Mouse (Mus musculus): Measurements from ENCODE around the gene BC030499. TPM values are rescaled to one million over a fixed set of nuclear protein-coding genes. Genes with fewer than 3 reads are reported as not detected.

BC030499 gene
- polyA plus RNA-seq, 1 experiment: 0.75 TPM

- peaks cover 21% of the 10 kb centered on the region for H3K36me3 ChIP-seq (ENCODE audit: control insufficient read depth, insufficient read depth, low read length, poor library complexity, severe bottlenecking)
- H3K4me1 ChIP-seq (ENCODE audit: control insufficient read depth, insufficient read depth, low read length): no peaks in the 10 kb centered on the region
- H3K27ac ChIP-seq (ENCODE audit: insufficient read depth, low read length): no peak overlapping the region
- H3K9me3 ChIP-seq (replicated peaks; ENCODE audit: control insufficient read depth, insufficient read depth, low read length, poor library complexity, severe bottlenecking): no peaks in the 10 kb centered on the region
- no peak overlapping the region for H3K9ac ChIP-seq (ENCODE audit: low read depth, poor library complexity, severe bottlenecking)
- no peak overlapping the region for H3K4me3 ChIP-seq (ENCODE audit: low read depth, low read length)
- H3K27me3 ChIP-seq (ENCODE audit: control insufficient read depth, insufficient read depth, low read length, poor library complexity, severe bottlenecking): no peaks in the 10 kb centered on the region; the same call in 1 of the 2 replicates
- no peak for TF ChIP-seq CTCF (IDR thresholded peaks at IDR 0.05; ENCODE audit: low read depth, low read length)
- TF ChIP-seq POLR2A (IDR thresholded peaks at IDR 0.05; ENCODE audit: insufficient read depth, low read length): no peak
- no peak for TF ChIP-seq EP300 (IDR thresholded peaks at IDR 0.05; ENCODE audit: insufficient read depth, low read depth, low read length)
These were observed 34.0 kb upstream of the BC030499 start for GRCm38 (mm10) chr11:78256618-78257017.

- Histone ChIP-seq H3K27ac (ENCODE audit: insufficient read depth, low read length) (no peak overlapping the region), H3K36me3 (ENCODE audit: control insufficient read depth, insufficient read depth, low read length, poor library complexity, severe bottlenecking) (peaks cover 24% of the 10 kb centered on the region), H3K4me3 (ENCODE audit: low read depth, low read length) (no peak overlapping the region), H3K4me1 (ENCODE audit: control insufficient read depth, insufficient read depth, low read length) (no peaks in the 10 kb centered on the region), H3K9me3 (replicated peaks; ENCODE audit: control insufficient read depth, insufficient read depth, low read length, poor library complexity, severe bottlenecking) (no peaks in the 10 kb centered on the region), H3K27me3 (ENCODE audit: control insufficient read depth, insufficient read depth, low read length, poor library complexity, severe bottlenecking) (no peaks in the 10 kb centered on the region; the same call in 1 of the 2 replicates), H3K9ac (ENCODE audit: low read depth, poor library complexity, severe bottlenecking) (no peak overlapping the region)
- no peak for TF ChIP-seq CTCF (IDR thresholded peaks at IDR 0.05; ENCODE audit: low read depth, low read length)
- TF ChIP-seq EP300 (IDR thresholded peaks at IDR 0.05; ENCODE audit: insufficient read depth, low read depth, low read length): no peak
- no peak for TF ChIP-seq POLR2A (IDR thresholded peaks at IDR 0.05; ENCODE audit: insufficient read depth, low read length)
These were observed 30.0 kb upstream of the BC030499 start for GRCm38 (mm10) chr11:78260489-78261258.

- Histone ChIP-seq H3K4me3 (ENCODE audit: low read depth, low read length) (peak within 1 kb of the TSS; percentile 82), H3K27me3 (ENCODE audit: control insufficient read depth, insufficient read depth, low read length, poor library complexity, severe bottlenecking) (no peaks in the 10 kb centered on the region; the same call in 1 of the 2 replicates), H3K9ac (ENCODE audit: low read depth, poor library complexity, severe bottlenecking) (peak within 1 kb of the TSS; percentile 88), H3K9me3 (replicated peaks; ENCODE audit: control insufficient read depth, insufficient read depth, low read length, poor library complexity, severe bottlenecking) (no peaks in the 10 kb centered on the region), H3K36me3 (ENCODE audit: control insufficient read depth, insufficient read depth, low read length, poor library complexity, severe bottlenecking) (peaks cover 32% of the 10 kb centered on the region), H3K4me1 (ENCODE audit: control insufficient read depth, insufficient read depth, low read length) (no peaks in the 10 kb centered on the region), H3K27ac (ENCODE audit: insufficient read depth, low read length) (peak within 1 kb of the TSS; percentile 55; the same call in 1 of the 2 replicates)
- TF ChIP-seq POLR2A (IDR thresholded peaks at IDR 0.05; ENCODE audit: insufficient read depth, low read length) (peak; percentile 11), EP300 (IDR thresholded peaks at IDR 0.05; ENCODE audit: insufficient read depth, low read depth, low read length) (0 out of 2 replicates have a peak, but pooled peaks have one; percentile 5), CTCF (IDR thresholded peaks at IDR 0.05; ENCODE audit: low read depth, low read length) (no peak)
These were observed 29.0 kb upstream of the BC030499 start, which contains the start of gene 2610507B11Rik for GRCm38 (mm10) chr11:78261380-78262352. Gene 2610507B11Rik (plus strand): TSS chr11:78261752.

GRCm38 (mm10) chr11:78262550-78262949 lies 28.1 kb upstream of the BC030499 start:
- peaks cover 40% of the 10 kb centered on the region for H3K36me3 ChIP-seq (ENCODE audit: control insufficient read depth, insufficient read depth, low read length, poor library complexity, severe bottlenecking)
- H3K4me3 ChIP-seq (ENCODE audit: low read depth, low read length): peak overlapping the region; percentile 20; the same call in 1 of the 2 replicates
- H3K4me1 ChIP-seq (ENCODE audit: control insufficient read depth, insufficient read depth, low read length): no peaks in the 10 kb centered on the region
- no peak overlapping the region for H3K27ac ChIP-seq (ENCODE audit: insufficient read depth, low read length)
- TF ChIP-seq CTCF (IDR thresholded peaks at IDR 0.05; ENCODE audit: low read depth, low read length): peak; percentile 67
- no peak for TF ChIP-seq EP300 (IDR thresholded peaks at IDR 0.05; ENCODE audit: insufficient read depth, low read depth, low read length)
- H3K9me3 ChIP-seq (replicated peaks; ENCODE audit: control insufficient read depth, insufficient read depth, low read length, poor library complexity, severe bottlenecking): no peaks in the 10 kb centered on the region
- H3K9ac ChIP-seq (ENCODE audit: low read depth, poor library complexity, severe bottlenecking): peak overlapping the region; percentile 36; the same call in 1 of the 2 replicates
- no peaks in the 10 kb centered on the region; the same call in 1 of the 2 replicates for H3K27me3 ChIP-seq (ENCODE audit: control insufficient read depth, insufficient read depth, low read length, poor library complexity, severe bottlenecking)

GRCm38 (mm10) chr11:78265571-78265970 lies 25.1 kb upstream of the BC030499 start:
- Histone ChIP-seq H3K9me3 (replicated peaks; ENCODE audit: control insufficient read depth, insufficient read depth, low read length, poor library complexity, severe bottlenecking) (no peaks in the 10 kb centered on the region), H3K4me1 (ENCODE audit: control insufficient read depth, insufficient read depth, low read length) (no peaks in the 10 kb centered on the region), H3K4me3 (ENCODE audit: low read depth, low read length) (no peak overlapping the region), H3K36me3 (ENCODE audit: control insufficient read depth, insufficient read depth, low read length, poor library complexity, severe bottlenecking) (peaks cover 70% of the 10 kb centered on the region), H3K27me3 (ENCODE audit: control insufficient read depth, insufficient read depth, low read length, poor library complexity, severe bottlenecking) (no peaks in the 10 kb centered on the region), H3K27ac (ENCODE audit: insufficient read depth, low read length) (no peak overlapping the region), H3K9ac (ENCODE audit: low read depth, poor library complexity, severe bottlenecking) (no peak overlapping the region)
- TF ChIP-seq POLR2A (IDR thresholded peaks at IDR 0.05; ENCODE audit: insufficient read depth, low read length) (no peak), CTCF (IDR thresholded peaks at IDR 0.05; ENCODE audit: low read depth, low read length) (no peak), EP300 (IDR thresholded peaks at IDR 0.05; ENCODE audit: insufficient read depth, low read depth, low read length) (no peak)

Measured in ES-Bruce4 (cell line).